Mouse (Mus musculus): ENCODE results near the gene Acap1. TPM values are rescaled to one million over a fixed set of nuclear protein-coding genes. Genes with fewer than 3 reads are reported as not detected.
"Not testable (repeated sequence)": the region's sequence is repeated elsewhere in the genome, so short reads cannot be mapped to it uniquely, and the experiment has no call there.

Gene Acap1
- total RNA-seq, 2 experiments from 2014 or later = 23.6 to 67.5 TPM

GRCm38 (mm10) chr11:69921114-69922011, 26.0 kb upstream of the Acap1 start, which contains the start of gene Eif5a:
Gene Eif5a (minus strand): TSS chr11:69921958.
- peak; percentile 73 for ATAC-seq (replicated peaks; ENCODE audit: poor library complexity)

GRCm38 (mm10) chr11:69920266-69921031, 25.1 kb upstream of the Acap1 start:
- no peak for ATAC-seq (replicated peaks; ENCODE audit: poor library complexity)

- ATAC-seq (replicated peaks; ENCODE audit: poor library complexity) = peak; percentile 42
Observed at GRCm38 (mm10) chr11:69919661-69920265, 24.4 kb upstream of the Acap1 start.

GRCm38 (mm10) chr11:69919053-69919452, 23.7 kb upstream of the Acap1 start:
- no peak for ATAC-seq (replicated peaks; ENCODE audit: poor library complexity)

GRCm38 (mm10) chr11:69918118-69918517, 22.8 kb upstream of the Acap1 start:
- ATAC-seq (replicated peaks; ENCODE audit: poor library complexity) = no peak

- ATAC-seq (replicated peaks; ENCODE audit: poor library complexity) = no peak
Observed at GRCm38 (mm10) chr11:69917379-69917948, 22.1 kb upstream of the Acap1 start.

GRCm38 (mm10) chr11:69916652-69917378, 21.5 kb upstream of the Acap1 start:
- not testable (repeated sequence) for ATAC-seq (replicated peaks; ENCODE audit: poor library complexity)

- ATAC-seq (replicated peaks; ENCODE audit: poor library complexity) = peak; percentile 35
Observed at GRCm38 (mm10) chr11:69915667-69916627, 20.6 kb upstream of the Acap1 start.

GRCm38 (mm10) chr11:69914917-69915430, 19.6 kb upstream of the Acap1 start:
- ATAC-seq (replicated peaks; ENCODE audit: poor library complexity) = no peak

GRCm38 (mm10) chr11:69914372-69914764, 19.0 kb upstream of the Acap1 start:
- ATAC-seq (replicated peaks; ENCODE audit: poor library complexity) = peak; percentile 30

GRCm38 (mm10) chr11:69913554-69914371, 18.4 kb upstream of the Acap1 start, which contains the start of gene Gps2:
Gene Gps2 (plus strand): TSS chr11:69913888.
- peak; percentile 80 for ATAC-seq (replicated peaks; ENCODE audit: poor library complexity)

GRCm38 (mm10) chr11:69912716-69913530, 17.6 kb upstream of the Acap1 start:
- ATAC-seq (replicated peaks; ENCODE audit: poor library complexity) = no peak

GRCm38 (mm10) chr11:69911701-69912100, 16.4 kb upstream of the Acap1 start:
- no peak for ATAC-seq (replicated peaks; ENCODE audit: poor library complexity)

GRCm38 (mm10) chr11:69910781-69911560, 15.6 kb upstream of the Acap1 start:
- ATAC-seq (replicated peaks; ENCODE audit: poor library complexity) = no peak

- ATAC-seq (replicated peaks; ENCODE audit: poor library complexity) = no peak
Observed at GRCm38 (mm10) chr11:69910177-69910576, 14.8 kb upstream of the Acap1 start.

GRCm38 (mm10) chr11:69909174-69909573, 13.8 kb upstream of the Acap1 start:
- ATAC-seq (replicated peaks; ENCODE audit: poor library complexity) = no peak
